Mouse (Mus musculus) Muller cell, postnatal 12 days (primary cell): Measurements from ENCODE around the gene Sdhaf4.
"Not testable (repeated sequence)": the region's sequence is repeated elsewhere in the genome, so short reads cannot be mapped to it uniquely, and the experiment has no call there.

ENCODE experiments used
- DNase-seq: peaks from one replicate; pipeline ENCODE4 v3.0.0-alpha.2; 2015; ENCODE audit errors: inconsistent ontology term

Gene Sdhaf4

DNA sequence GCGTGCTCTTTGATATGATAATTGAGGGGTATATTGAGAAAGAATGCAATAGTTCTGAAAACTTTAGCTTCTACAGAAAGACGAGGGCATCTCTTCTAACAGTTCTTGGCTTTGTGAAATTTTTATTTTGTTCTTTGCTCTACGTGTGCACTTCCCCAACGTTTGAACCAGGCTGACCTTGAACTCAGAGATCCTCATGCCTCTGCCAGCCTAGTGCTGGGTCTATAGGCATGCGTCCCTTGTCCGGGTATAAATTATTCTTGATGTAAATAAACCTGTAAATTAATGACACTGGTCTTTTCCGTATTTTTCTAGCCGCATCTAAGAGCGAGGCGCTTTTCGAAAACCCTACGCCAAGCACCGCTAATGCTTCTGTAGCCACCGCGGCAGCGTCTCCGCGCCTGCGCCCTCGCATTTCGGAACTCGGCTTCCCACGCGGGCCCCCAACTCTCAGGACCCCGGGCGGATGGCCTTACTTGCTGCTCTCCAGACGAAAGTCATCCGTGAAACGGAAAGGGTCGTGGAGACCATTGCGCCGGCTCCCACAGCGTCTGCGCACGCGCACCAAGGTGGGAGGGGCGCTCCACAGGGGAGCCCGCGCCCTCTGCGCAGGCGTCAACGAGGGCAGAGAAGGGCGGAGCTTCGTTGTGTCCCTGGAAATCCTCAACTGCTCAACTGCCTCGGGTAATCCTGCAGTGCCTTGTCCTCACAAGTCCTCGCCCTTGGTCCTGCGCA, at the start of gene Sdhaf4:
Gene Sdhaf4, minus strand, starts transcription at position 587 of the 735 bp plus-strand sequence.
- DNase-seq = peak; percentile 93

GRCm38 (mm10) chr1:24046730-24047510, 41.5 kb upstream of the Sdhaf4 start:
- no peak for DNase-seq

GRCm38 (mm10) chr1:24045627-24046026, 40.2 kb upstream of the Sdhaf4 start:
- no peak for DNase-seq

DNA sequence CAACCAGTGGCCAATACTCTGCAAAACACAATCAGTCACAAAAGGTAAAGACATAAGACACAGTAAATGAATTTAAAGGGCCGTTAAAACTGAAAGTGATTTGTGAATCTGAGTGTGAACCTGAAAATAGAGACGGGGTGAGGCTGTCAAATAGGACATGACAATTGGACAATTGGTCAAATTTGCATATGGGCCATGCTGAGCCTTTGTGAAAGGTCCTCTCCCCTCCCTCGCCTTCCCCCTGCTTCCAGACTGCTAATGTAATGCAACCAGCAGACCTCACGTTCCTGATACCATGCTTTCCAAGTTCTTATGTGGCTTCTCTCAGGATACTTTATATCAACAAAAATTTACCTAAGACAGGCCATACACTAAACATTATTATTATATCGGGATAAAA, 37.6 kb upstream of the Sdhaf4 start:
- DNase-seq = no peak

- DNase-seq = peak; percentile 7
Measured at GRCm38 (mm10) chr1:24033759-24034423, 28.4 kb upstream of the Sdhaf4 start.

DNA sequence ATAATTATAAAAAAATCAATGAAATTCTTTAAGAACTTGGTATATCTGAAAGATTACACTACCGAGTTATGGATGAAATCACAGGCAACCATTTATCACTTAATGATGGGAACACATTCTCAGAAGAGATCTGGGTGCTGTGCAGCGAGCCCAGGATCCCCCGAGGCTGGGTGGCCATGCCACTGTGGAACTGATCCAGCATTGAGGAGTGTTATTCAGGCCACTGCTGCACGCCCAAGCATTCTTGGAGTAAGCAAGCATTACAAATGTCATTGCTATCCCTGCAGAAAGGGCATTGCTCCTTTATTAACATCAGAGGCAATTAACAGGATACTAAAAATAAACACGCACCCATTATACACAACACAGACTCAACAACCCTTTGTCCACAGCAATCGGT, 5.4 kb upstream of the Sdhaf4 start:
- peak; percentile 80 for DNase-seq

- DNase-seq = no peak
Measured at GRCm38 (mm10) chr1:24010016-24010415, 4.6 kb upstream of the Sdhaf4 start.

DNA sequence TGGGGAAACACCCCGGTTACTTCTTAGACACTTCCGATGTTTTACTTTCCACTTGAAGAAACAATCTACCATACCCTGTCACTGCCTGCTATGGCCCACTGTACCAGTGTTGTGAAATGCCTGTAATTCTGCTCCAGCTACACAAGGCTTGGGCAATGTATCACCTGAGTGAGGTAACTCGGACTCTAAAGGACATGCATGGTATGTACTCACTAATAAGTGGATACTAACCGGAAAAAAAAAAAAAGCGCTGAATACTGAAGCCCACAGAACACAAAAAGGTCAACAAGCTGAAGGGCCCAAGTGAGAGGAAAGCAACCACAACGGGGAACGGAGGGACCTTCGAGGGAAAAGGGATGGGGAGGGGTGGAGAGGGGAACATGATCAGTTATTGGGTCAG, 2.2 kb upstream of the Sdhaf4 start:
- no peak for DNase-seq

GRCm38 (mm10) chr1:23999318-23999717, 6.1 kb downstream of the Sdhaf4 start:
- no peak for DNase-seq

DNA sequence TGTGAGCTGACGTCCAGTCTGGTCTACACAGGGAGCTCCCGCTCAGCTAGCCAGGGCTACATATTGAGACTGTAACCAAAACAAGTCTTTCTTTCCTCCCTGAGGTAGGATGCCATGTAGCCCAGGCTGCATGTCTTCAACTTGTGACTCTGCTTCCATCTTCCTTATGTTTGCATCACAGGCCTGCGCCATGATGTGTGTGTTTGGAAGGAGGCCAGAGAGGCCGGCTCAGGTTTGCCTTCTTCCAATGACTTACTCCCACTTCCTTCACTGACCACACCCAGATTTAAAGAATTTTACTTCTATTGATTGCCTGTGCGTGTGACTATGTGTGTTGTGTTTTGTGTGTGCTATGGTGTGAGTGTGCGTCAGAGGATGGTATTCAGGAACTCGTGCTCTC, 6.6 kb downstream of the Sdhaf4 start:
- no peak for DNase-seq

GRCm38 (mm10) chr1:23998120-23998810, 7.2 kb downstream of the Sdhaf4 start:
- no peak for DNase-seq

DNA sequence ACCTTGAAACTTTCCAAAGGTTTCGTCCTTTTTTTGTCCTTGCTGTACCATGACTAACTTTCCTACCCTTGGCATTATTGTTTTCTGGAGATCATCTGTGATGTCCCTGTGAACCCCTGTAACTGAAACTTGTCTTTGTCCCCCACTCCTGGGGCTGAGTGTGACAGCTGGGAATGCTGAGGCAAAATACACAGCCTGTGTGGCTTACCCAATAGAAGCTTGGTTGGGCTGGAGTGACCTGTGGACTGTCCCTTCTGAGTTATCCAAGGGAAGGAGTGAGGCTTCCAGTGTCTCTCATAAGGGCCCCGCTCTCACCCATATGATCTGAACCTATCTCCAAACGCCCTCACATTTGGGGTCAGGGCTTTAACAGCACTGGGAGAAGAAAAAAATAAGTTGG, 8.0 kb downstream of the Sdhaf4 start:
- DNase-seq = no peak

DNA sequence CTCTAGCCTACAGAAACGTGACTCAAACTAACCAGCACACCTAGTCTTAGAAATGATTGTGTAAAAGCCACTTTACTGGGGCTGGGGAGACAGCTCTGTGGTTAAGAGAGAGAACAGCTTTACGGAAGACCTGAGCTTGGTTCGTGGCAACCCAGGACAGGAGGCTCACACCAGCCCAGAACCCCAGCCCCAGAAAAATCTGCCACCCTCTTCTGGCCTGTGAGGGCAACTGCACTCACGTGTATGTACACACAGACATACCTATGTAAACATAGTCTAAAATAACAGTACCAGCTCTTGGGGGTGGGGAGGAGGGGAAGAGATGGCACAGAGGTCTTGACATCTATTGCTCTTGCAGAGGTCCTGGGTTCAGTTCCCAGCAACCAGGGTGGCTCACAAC, 10.0 kb downstream of the Sdhaf4 start:
- no peak for DNase-seq

DNA sequence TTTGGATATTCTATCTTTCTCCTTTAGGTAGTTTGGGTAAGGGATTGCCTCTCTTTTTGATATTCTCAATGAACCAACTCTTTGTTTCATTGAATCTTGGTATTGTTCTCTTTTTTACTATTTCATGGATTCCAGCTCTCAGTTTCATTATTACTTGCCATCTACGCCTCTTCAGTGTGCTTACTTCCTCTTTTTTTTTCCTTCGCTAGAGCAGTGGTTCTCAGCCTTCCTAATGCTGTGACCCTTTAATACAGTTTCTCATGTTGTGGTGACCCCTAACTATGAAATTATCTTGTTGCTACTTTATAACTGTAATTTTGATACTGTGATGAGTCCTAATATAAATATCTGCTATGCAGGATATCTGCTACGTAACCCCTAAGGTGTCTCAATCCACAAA, 22.3 kb downstream of the Sdhaf4 start:
- DNase-seq = no peak

DNA sequence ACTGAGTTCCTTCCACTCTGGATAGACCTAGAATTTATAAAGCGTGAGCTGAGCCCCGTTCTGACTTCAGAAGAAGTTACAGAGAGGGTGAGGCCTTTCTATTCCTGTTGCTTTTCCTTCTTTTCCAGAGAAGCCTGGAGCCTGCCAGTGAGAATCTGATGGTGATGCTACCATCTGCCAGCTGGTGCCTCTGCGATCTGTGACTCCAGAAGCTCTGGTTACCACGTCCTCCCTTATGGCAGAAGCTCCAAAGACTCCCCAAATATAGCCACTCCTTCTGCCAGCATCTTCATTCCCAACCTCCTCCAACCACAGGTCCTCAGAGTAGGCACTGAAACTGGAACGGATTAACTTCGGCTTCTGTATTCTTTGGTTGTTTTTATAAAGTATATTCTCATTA, 27.2 kb downstream of the Sdhaf4 start:
- DNase-seq = no peak

DNA sequence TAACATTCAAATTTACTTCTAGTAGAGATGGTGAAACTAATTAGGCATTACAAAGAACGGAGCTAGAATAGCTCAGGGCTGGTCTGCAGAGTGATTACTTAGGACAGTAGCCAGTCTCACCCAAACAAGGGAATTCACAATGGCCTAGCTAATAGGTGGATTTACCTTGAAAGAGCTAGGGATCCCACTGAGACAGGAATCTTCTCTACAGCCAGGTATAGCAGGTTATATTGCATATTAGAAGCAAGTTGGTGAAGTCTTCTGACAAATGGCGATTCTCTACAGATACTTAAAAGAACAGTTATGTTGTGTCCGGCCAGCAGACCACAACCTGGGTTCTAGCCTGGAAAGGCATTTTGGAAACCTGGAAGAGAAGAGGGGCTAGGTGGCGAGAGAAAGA, 34.3 kb downstream of the Sdhaf4 start:
- DNase-seq = not testable (repeated sequence)

- DNase-seq = no peak
Measured at GRCm38 (mm10) chr1:23968027-23968725, 37.3 kb downstream of the Sdhaf4 start.

GRCm38 (mm10) chr1:23966226-23966625, 39.2 kb downstream of the Sdhaf4 start:
- no peak for DNase-seq

DNA sequence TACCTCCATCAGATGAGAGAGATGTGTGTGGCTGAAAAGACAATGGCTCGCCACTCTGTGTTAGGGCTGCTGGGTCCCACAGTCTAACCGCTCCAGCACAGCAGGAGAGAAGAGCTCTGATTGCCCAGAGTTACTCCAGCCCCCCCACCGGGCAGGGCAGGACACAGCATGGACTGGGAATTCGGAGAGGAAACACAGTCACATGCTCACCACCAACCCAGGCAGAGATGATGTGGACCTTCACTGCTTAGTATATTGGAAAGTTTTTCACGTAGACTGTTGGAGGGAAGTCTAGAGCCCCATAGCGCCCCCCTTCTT, 46.1 kb downstream of the Sdhaf4 start:
- no peak for DNase-seq

DNA sequence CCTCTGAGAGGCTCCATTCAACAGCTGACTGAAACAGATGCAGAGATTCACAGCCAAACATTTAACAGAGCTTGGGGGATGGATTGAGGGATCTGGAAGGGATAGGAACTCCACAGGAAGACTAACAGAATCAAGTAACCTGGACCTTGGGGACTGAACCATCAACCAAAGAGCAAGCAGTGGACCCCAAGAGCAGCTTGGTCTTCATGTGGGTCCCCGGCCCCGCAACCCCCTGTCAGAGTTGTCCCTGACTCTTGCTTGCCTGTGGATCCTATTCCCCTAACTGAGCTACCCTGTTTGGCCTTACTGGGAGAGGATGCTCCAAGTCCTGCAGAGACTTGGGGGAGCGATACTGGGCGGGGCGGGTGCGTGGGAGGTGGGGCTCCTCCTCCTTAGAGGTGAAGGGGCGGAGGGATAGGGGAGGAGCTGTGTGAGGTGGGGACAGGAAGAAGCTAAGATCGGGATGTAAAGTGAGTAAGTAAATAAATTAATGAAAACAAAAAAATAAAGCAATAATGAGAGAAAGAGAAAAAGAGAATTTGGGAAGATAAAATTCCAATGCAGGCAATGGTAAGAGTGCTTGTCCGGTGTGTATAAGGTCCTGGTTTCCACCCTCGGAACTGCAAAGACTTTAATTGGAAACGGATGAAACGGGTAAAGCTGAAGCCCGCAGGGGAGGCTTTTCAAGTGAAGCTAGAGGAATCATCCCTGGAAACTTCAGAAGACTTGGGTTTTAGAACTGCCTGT, 46.6 kb downstream of the Sdhaf4 start:
- DNase-seq = no peak

GRCm38 (mm10) chr1:23958101-23958500, 47.4 kb downstream of the Sdhaf4 start:
- DNase-seq = no peak
